Mouse (Mus musculus) liver, embryonic 14.5 days (tissue): Measurements from ENCODE around the gene Gtf2ird1.

ENCODE experiments used
- CTCF ChIP-seq: IDR thresholded peaks from 2 replicates; pipeline ENCODE4 v1.5.1; 2016; ENCODE audit warnings: antibody characterized with exemption, low read depth, control low read depth
- EP300 ChIP-seq: IDR thresholded peaks from 2 replicates; pipeline ENCODE4 v1.6.1; 2016; ENCODE audit warnings: antibody characterized with exemption, low read depth

DNA sequence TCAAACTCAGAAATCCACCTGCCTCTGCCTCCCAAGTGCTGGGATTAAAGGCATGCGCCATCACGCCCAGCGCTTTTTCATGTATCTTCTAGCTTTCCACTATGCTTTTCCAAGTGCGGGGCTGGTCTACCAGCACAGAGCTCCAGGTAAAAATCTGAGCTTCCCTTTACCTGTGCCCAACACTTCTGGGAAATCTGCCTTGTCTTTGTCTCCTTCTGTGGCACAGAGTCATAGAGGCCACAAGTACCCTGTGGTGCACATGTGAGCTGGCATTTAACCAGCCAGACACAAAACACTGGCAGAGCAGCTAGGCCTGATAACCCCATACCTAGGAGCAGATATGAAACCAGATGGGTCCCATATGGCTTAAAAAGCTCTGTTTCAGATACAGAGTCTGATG is 36.4 kb upstream of the Gtf2ird1 start:
- no peak for TF ChIP-seq CTCF
- no peak for TF ChIP-seq EP300
